Comparison of ENCODE assay signal across 11 mouse cellular contexts in the genomic region with DNA sequence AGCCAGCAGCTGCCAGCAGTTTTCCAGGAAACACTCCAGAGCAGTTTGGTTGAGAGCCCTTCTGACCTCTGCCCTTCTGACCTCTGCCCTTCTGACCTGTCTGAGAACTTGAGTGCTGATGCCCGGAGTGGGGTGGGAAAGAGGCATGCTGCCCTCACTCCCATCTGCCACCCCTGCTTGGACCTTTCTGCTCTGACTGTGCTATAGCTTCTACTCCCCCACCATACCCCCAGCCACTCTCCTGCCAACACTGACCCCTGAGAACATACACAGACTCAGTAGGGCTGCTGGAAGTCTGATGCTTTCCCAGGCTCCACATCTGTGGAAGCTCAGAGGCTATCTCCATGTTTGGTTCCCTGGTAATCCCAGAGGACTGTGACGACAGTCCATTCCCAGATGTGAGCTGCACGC.
A peak's percentile ranks its signal among the peaks of the same experiment; 100 is the strongest.
DNase-seq lines count a peak whose midpoint lies in the region; ATAC-seq and TF ChIP-seq lines count a peak whose summit lies in the region.
"Had no signal": no experiment of that assay in that cellular context is flagged by ENCODE, and none has a peak within 500 bp of the region (broad histone marks: within the 10 kb centered on the region; RNA-seq: fewer than 3 reads in every experiment).

No protein-coding gene starts in this region.

- H3K4me3 ChIP-seq in heart, adult 2 months: no peak overlapping the region
- H3K4me3 ChIP-seq in heart, embryonic 10.5 days: no peak overlapping the region
- no peak overlapping the region for H3K4me3 ChIP-seq in lung, embryonic 15.5 days
- H3K4me3 ChIP-seq: heart, embryonic 13.5 days; megakaryocyte, embryonic 14.5 days had no signal

- no peak for TF ChIP-seq CTCF in heart, adult 2 months (IDR thresholded peaks at IDR 0.05)

- peak; percentile 48 to 53 for DNase-seq in heart, adult 2 months
- DNase-seq in heart, embryonic 10.5 days (ENCODE audit: low spot score): no peak
- peak; percentile 81 for DNase-seq in embryo, embryonic 10 days (ENCODE audit: low spot score)
- DNase-seq in heart, postnatal 36 days: peak; percentile 18 to 35
- no peak for DNase-seq in thymus, postnatal 14 days
- DNase-seq in cerebellum, postnatal 25 days: no peak
- no peak for DNase-seq in layer of hippocampus, postnatal 36 days
- DNase-seq: thymus, adult 2 months had no signal

- H3K9ac ChIP-seq in heart, adult 2 months (ENCODE audit: low read depth, low read length): no peak overlapping the region
- H3K9ac ChIP-seq in lung, embryonic 15.5 days: no peak overlapping the region
- H3K9ac ChIP-seq: heart, embryonic 13.5 days had no signal

- no peaks in the 10 kb centered on the region for H3K36me3 ChIP-seq in heart, adult 2 months (ENCODE audit: control insufficient read depth, insufficient read depth, low read length)
- no peaks in the 10 kb centered on the region for H3K36me3 ChIP-seq in heart, embryonic 10.5 days
- no peaks in the 10 kb centered on the region for H3K36me3 ChIP-seq in lung, embryonic 15.5 days
- H3K36me3 ChIP-seq: heart, embryonic 13.5 days had no signal

- 35% methylated on average over 3 of the region's 3 CpGs for WGBS in heart, adult 2 months
- whole genome bisulfite sequencing in heart, embryonic 10.5 days: 7% methylated on average over 3 of the region's 3 CpGs
- 20% methylated on average over 3 of the region's 3 CpGs for WGBS in lung, embryonic 15.5 days

- intact Hi-C loops in heart, adult 2 months (cut with DNase I): no loop called here
- intact Hi-C loops in heart, postnatal 36 days (cut with DNase I): no loop called here

- peak; percentile 44; the same call in 1 of the 2 replicates for ATAC-seq in lung, embryonic 15.5 days (ENCODE audit: borderline replicate concordance, extremely low read depth, low FRiP score, low TSS enrichment)

- TF ChIP-seq EP300 in heart, adult 2 months (IDR thresholded peaks at IDR 0.05; ENCODE audit: insufficient read depth, low read depth, low read length): no peak

- no peak overlapping the region for H3K4me2 ChIP-seq in lung, embryonic 15.5 days
- H3K4me2 ChIP-seq: heart, embryonic 13.5 days had no signal

- TF ChIP-seq POLR2A in heart, adult 2 months (IDR thresholded peaks at IDR 0.05; ENCODE audit: insufficient read depth, low read depth, low read length): no peak

- H3K27me3 ChIP-seq in heart, adult 2 months (ENCODE audit: control insufficient read depth, insufficient read depth, low read length): no peaks in the 10 kb centered on the region
- H3K27me3 ChIP-seq in heart, embryonic 10.5 days (ENCODE audit: insufficient read depth, poor library complexity, severe bottlenecking): peaks cover 4% of the 10 kb centered on the region; the same call in 1 of the 2 replicates
- H3K27me3 ChIP-seq in lung, embryonic 15.5 days: no peaks in the 10 kb centered on the region

- no peaks in the 10 kb centered on the region for H3K9me3 ChIP-seq in heart, embryonic 10.5 days
- H3K9me3 ChIP-seq in lung, embryonic 15.5 days: no peaks in the 10 kb centered on the region
- H3K9me3 ChIP-seq: heart, embryonic 13.5 days; megakaryocyte, embryonic 14.5 days had no signal

- H3K27ac ChIP-seq in heart, adult 2 months: no peak overlapping the region
- no peak overlapping the region for H3K27ac ChIP-seq in heart, embryonic 10.5 days
- no peak overlapping the region for H3K27ac ChIP-seq in lung, embryonic 15.5 days
- H3K27ac ChIP-seq: heart, embryonic 13.5 days had no signal

- H3K79me2 ChIP-seq in heart, adult 2 months (replicated peaks; ENCODE audit: control insufficient read depth, insufficient read depth, low read length): no peaks in the 10 kb centered on the region

- H3K4me1 ChIP-seq in heart, adult 2 months (ENCODE audit: control insufficient read depth, insufficient read depth, low read length): no peaks in the 10 kb centered on the region
- H3K4me1 ChIP-seq in heart, embryonic 10.5 days: peaks cover 35% of the 10 kb centered on the region
- H3K4me1 ChIP-seq in lung, embryonic 15.5 days: peaks cover 19% of the 10 kb centered on the region
- H3K4me1 ChIP-seq: megakaryocyte, embryonic 14.5 days had no signal

Comparison
In these comparisons a context has a peak if more than half of its experiments do, and no peak if none do; other contexts are left out.
1. DNase-seq: peak in heart, adult 2 months (2 of 2), embryo, embryonic 10 days (single experiment) and heart, postnatal 36 days (2 of 2); none in heart, embryonic 10.5 days (single experiment), thymus, postnatal 14 days (single experiment), cerebellum, postnatal 25 days (0 of 2) and layer of hippocampus, postnatal 36 days (0 of 2).